In the genomic region with DNA sequence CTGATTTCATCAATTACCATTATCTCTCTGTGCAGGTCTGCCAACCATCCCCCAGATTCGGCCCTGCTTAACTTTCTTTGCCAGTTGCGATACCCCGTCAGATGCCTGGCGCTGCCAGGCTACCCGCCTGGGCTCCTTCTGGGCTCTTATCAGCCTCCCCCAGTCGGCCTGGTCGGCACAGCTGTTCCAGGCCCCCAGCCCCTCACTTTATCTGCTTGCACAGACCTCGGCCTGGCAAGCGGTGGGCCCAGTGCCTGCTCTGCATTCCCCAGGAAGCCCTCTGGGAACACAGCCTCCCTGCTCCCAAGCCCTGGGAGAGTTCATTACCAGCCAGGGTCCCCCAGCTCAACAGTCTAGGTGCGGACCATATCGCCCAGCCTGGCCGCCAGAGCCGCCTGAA, we compare ENCODE assay signal across 11 mouse cellular contexts.
DNase-seq lines count a peak whose midpoint lies in the region; ATAC-seq lines count a peak whose summit lies in the region.
"Had no signal": no experiment of that assay in that cellular context is flagged by ENCODE, and none has a peak within 500 bp of the region (broad histone marks: within the 10 kb centered on the region; RNA-seq: fewer than 3 reads in every experiment).

No protein-coding gene starts in this region.

- ATAC-seq in liver, embryonic 11.5 days (replicated peaks; ENCODE audit: low FRiP score) = no peak
- no peak for ATAC-seq in embryonic facial prominence, embryonic 12.5 days (ENCODE audit: insufficient number of reproducible peaks, insufficient read depth, low FRiP score, low TSS enrichment)
- ATAC-seq in hindbrain, embryonic 14.5 days (ENCODE audit: low FRiP score) = 0 out of 2 replicates have a peak, but pooled peaks have one; percentile 12
- ATAC-seq in neural tube, embryonic 12.5 days (ENCODE audit: low FRiP score, low read depth) = no peak
- no peak for ATAC-seq in erythroid progenitor cell, adult 5-6 weeks (replicated peaks; ENCODE audit: low FRiP score, poor library complexity, severe bottlenecking)

- H3K27me3 ChIP-seq in liver, embryonic 11.5 days (replicated peaks; ENCODE audit: control insufficient read depth, insufficient read depth, low read length) = peaks cover 3% of the 10 kb centered on the region; the same call in 1 of the 2 replicates
- H3K27me3 ChIP-seq in embryonic facial prominence, embryonic 12.5 days = no peaks in the 10 kb centered on the region
- no peaks in the 10 kb centered on the region for H3K27me3 ChIP-seq in hindbrain, embryonic 14.5 days (ENCODE audit: control insufficient read depth, insufficient read depth, low read length)
- H3K27me3 ChIP-seq in neural tube, embryonic 12.5 days (replicated peaks) = no peaks in the 10 kb centered on the region
- H3K27me3 ChIP-seq: kidney, embryonic 15.5 days; liver, embryonic 15.5 days had no signal

- H3K27ac ChIP-seq in liver, embryonic 11.5 days (ENCODE audit: low read depth, low read length) = no peak overlapping the region
- peak overlapping the region; percentile 87 for H3K27ac ChIP-seq in embryonic facial prominence, embryonic 12.5 days
- H3K27ac ChIP-seq in hindbrain, embryonic 14.5 days = peak overlapping the region; percentile 71
- peak overlapping the region; percentile 23; the same call in 1 of the 2 replicates for H3K27ac ChIP-seq in neural tube, embryonic 12.5 days
- H3K27ac ChIP-seq: liver, embryonic 15.5 days had no signal

- H3K4me1 ChIP-seq in liver, embryonic 11.5 days (replicated peaks; ENCODE audit: control insufficient read depth, insufficient read depth, low read length) = peaks cover 26% of the 10 kb centered on the region
- peaks cover 88% of the 10 kb centered on the region for H3K4me1 ChIP-seq in embryonic facial prominence, embryonic 12.5 days
- peaks cover 82% of the 10 kb centered on the region for H3K4me1 ChIP-seq in hindbrain, embryonic 14.5 days (replicated peaks; ENCODE audit: control insufficient read depth, insufficient read depth, low read length)
- H3K4me1 ChIP-seq in neural tube, embryonic 12.5 days = peaks cover 84% of the 10 kb centered on the region
- H3K4me1 ChIP-seq: liver, embryonic 15.5 days had no signal

- no peaks in the 10 kb centered on the region for H3K9me3 ChIP-seq in liver, embryonic 11.5 days (ENCODE audit: control insufficient read depth, low read length)
- no peaks in the 10 kb centered on the region for H3K9me3 ChIP-seq in embryonic facial prominence, embryonic 12.5 days
- no peaks in the 10 kb centered on the region for H3K9me3 ChIP-seq in hindbrain, embryonic 14.5 days (ENCODE audit: control insufficient read depth, low read length)
- no peaks in the 10 kb centered on the region for H3K9me3 ChIP-seq in neural tube, embryonic 12.5 days
- H3K9me3 ChIP-seq: kidney, embryonic 15.5 days; liver, embryonic 15.5 days had no signal

- no peak overlapping the region for H3K4me3 ChIP-seq in liver, embryonic 11.5 days (ENCODE audit: low read depth, low read length)
- H3K4me3 ChIP-seq in embryonic facial prominence, embryonic 12.5 days = no peak overlapping the region
- H3K4me3 ChIP-seq in hindbrain, embryonic 14.5 days (replicated peaks; ENCODE audit: low read length) = no peak overlapping the region
- H3K4me3 ChIP-seq in neural tube, embryonic 12.5 days = no peak overlapping the region
- H3K4me3 ChIP-seq: erythroblast, embryonic 14.5 days; kidney, embryonic 15.5 days; liver, embryonic 15.5 days had no signal

- no peak overlapping the region for H3K9ac ChIP-seq in liver, embryonic 11.5 days (ENCODE audit: low read depth, low read length)
- H3K9ac ChIP-seq in embryonic facial prominence, embryonic 12.5 days = peak overlapping the region; percentile 30; the same call in 1 of the 2 replicates
- peak overlapping the region; percentile 55 for H3K9ac ChIP-seq in hindbrain, embryonic 14.5 days
- H3K9ac ChIP-seq in neural tube, embryonic 12.5 days = 0 out of 2 replicates have a peak overlapping the region, but pooled peaks have one; percentile 26
- H3K9ac ChIP-seq: kidney, embryonic 15.5 days; liver, embryonic 15.5 days had no signal

- 23% methylated on average over 13 of the region's 13 CpGs for WGBS in liver, embryonic 11.5 days
- WGBS in embryonic facial prominence, embryonic 12.5 days = 18% methylated on average over 13 of the region's 13 CpGs
- 18% methylated on average over 13 of the region's 13 CpGs for WGBS in hindbrain, embryonic 14.5 days
- WGBS in neural tube, embryonic 12.5 days = 33% methylated on average over 13 of the region's 13 CpGs

- no peaks in the 10 kb centered on the region for H3K36me3 ChIP-seq in liver, embryonic 11.5 days (ENCODE audit: control insufficient read depth, insufficient read depth, low read length)
- H3K36me3 ChIP-seq in embryonic facial prominence, embryonic 12.5 days = no peaks in the 10 kb centered on the region
- no peaks in the 10 kb centered on the region for H3K36me3 ChIP-seq in hindbrain, embryonic 14.5 days (replicated peaks; ENCODE audit: control insufficient read depth, insufficient read depth)
- no peaks in the 10 kb centered on the region for H3K36me3 ChIP-seq in neural tube, embryonic 12.5 days
- H3K36me3 ChIP-seq: kidney, embryonic 15.5 days; liver, embryonic 15.5 days had no signal

- no peak overlapping the region for H3K4me2 ChIP-seq in liver, embryonic 11.5 days
- peak overlapping the region; percentile 24; the same call in 1 of the 2 replicates for H3K4me2 ChIP-seq in embryonic facial prominence, embryonic 12.5 days (replicated peaks)
- H3K4me2 ChIP-seq in hindbrain, embryonic 14.5 days (replicated peaks) = no peak overlapping the region
- H3K4me2 ChIP-seq in neural tube, embryonic 12.5 days (replicated peaks) = peak overlapping the region; percentile 37
- H3K4me2 ChIP-seq: kidney, embryonic 15.5 days; liver, embryonic 15.5 days had no signal

- DNase-seq in liver = peak; percentile 13
- DNase-seq in liver, embryonic 11.5 days (ENCODE audit: low spot score) = no peak
- DNase-seq in hindbrain, embryonic 14.5 days (ENCODE audit: low spot score) = no peak
- no peak for DNase-seq in thymus, postnatal 10 days (ENCODE audit: low spot score in 2 of 2)
- DNase-seq: thymus, adult 18-20 months had no signal

Comparison
In these comparisons a context has a peak if more than half of its experiments do, and no peak if none do; other contexts are left out.
1. H3K4me2 ChIP-seq: peak in embryonic facial prominence, embryonic 12.5 days (single experiment) and neural tube, embryonic 12.5 days (single experiment); none in liver, embryonic 11.5 days (single experiment) and hindbrain, embryonic 14.5 days (single experiment).